Mouse (Mus musculus) small intestine, adult 2 months (tissue): ENCODE results near the gene Mis12.

ENCODE experiments used
- CTCF ChIP-seq: fragments of 200-500 bp; IDR thresholded peaks from 2 replicates; pipeline ENCODE4 v1.5.1; 2012; ENCODE audit warnings: low read depth, mild to moderate bottlenecking, control low read depth, inconsistent platforms, low read length, moderate library complexity, mixed read lengths; ENCODE audit not compliant: insufficient replicate concordance, insufficient read length; ENCODE audit errors: extremely low read depth
- POLR2A ChIP-seq: fragments of 200-500 bp; IDR thresholded peaks from 2 replicates; pipeline ENCODE4 v1.6.1; 2012; ENCODE audit warnings: low read depth, mild to moderate bottlenecking, control low read depth, inconsistent platforms, low read length, moderate library complexity

GRCm38 (mm10) chr11:71005046-71005445 is 14.4 kb upstream of the Mis12 start:
- TF ChIP-seq CTCF, result no peak
- TF ChIP-seq POLR2A, result no peak
